Comparison of ENCODE assay signal across 8 mouse cellular contexts in the genomic region with DNA sequence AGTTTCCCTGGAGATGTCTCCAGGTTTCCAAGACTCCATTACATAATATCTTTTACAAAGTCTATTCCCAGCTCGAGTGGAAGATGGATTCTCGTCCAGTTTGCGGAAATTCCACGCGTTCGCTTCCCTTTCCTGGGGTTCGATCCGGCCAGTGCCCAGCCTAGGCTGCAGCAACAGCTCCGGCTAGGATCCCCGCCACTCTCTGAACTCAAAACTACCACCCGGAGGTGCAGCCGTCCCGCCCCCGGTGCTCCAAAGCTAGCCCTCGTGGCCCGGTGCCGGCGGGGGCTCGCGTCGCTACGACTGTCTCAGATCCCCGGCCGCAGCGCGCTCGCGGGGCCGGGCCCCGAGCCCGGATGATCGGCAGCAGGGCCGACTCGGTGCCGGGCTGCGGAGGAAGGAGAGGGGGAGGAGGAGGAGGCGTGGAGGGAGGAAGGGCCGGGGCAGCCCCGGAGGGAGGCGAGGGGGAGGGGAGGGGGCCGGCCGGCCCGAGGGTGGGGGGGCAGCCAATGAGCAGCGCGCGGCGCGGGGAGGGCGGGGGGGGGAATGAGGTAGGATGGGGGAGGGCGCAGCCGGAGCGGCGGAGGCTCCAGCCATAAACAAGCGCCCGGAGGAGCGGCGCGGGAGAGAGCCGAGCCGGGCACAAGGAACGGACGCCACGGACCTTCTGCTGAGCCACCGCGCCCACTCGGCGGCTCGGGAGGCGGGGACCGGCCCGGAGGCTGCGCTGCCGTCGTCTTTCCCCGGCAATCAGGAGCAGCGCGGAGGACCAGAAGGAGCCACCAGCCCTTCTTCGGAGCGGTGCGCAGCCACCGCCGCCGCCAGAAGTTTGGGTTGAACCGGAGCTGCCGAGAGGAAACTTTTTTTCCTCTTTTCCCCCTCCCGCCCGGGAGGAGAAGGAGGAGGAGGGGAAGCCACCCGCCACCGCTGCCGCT. TPM values are rescaled to one million over a fixed set of nuclear protein-coding genes. Genes with fewer than 3 reads are reported as not detected.
DNase-seq lines count a peak whose midpoint lies in the region; ATAC-seq and TF ChIP-seq lines count a peak whose summit lies in the region.

A gene (plus strand): TSS at position 623 of the 935 bp plus-strand sequence.

- intact Hi-C loops in heart, postnatal 10 days (cut with DNase I): loop anchor here (5.0 kb wide), 4 partner anchors 162 to 402 kb away; no protein-coding TSS in a partner anchor

- H3K27me3 ChIP-seq in forebrain, embryonic 15.5 days: no peaks in the 10 kb centered on the region
- no peaks in the 10 kb centered on the region for H3K27me3 ChIP-seq in neural tube, embryonic 15.5 days (replicated peaks)

- H3K4me3 ChIP-seq in forebrain, embryonic 15.5 days: peak within 1 kb of the TSS; percentile 73
- peak within 1 kb of the TSS; percentile 89 for H3K4me3 ChIP-seq in lung, adult 2 months (replicated peaks; ENCODE audit: extremely low read depth, low read depth, low read length)
- H3K4me3 ChIP-seq in neural tube, embryonic 15.5 days (replicated peaks): peak within 1 kb of the TSS; percentile 93

- under 1% methylated on average over 61 of the region's 90 CpGs for WGBS in forebrain, embryonic 15.5 days
- WGBS in lung, adult 2 months: under 1% methylated on average over 70 of the region's 90 CpGs
- WGBS in neural tube, embryonic 15.5 days: 1% methylated on average over 57 of the region's 90 CpGs

- H3K9ac ChIP-seq in forebrain, embryonic 15.5 days (replicated peaks): peak within 1 kb of the TSS; percentile 80
- peak within 1 kb of the TSS; percentile 83 for H3K9ac ChIP-seq in neural tube, embryonic 15.5 days (replicated peaks)

- peak within 1 kb of the TSS; percentile 95 for H3K4me2 ChIP-seq in forebrain, embryonic 15.5 days (replicated peaks)
- peak within 1 kb of the TSS; percentile 94 for H3K4me2 ChIP-seq in neural tube, embryonic 15.5 days

- TF ChIP-seq POLR2A in lung, adult 2 months (IDR thresholded peaks at IDR 0.05; ENCODE audit: borderline replicate concordance, extremely low read depth, low read depth, low read length): peak; percentile 91

- H3K9me3 ChIP-seq in forebrain, embryonic 15.5 days: no peaks in the 10 kb centered on the region
- H3K9me3 ChIP-seq in neural tube, embryonic 15.5 days (replicated peaks): no peaks in the 10 kb centered on the region

- H3K27ac ChIP-seq in forebrain, embryonic 15.5 days (replicated peaks): peak within 1 kb of the TSS; percentile 90
- peak within 1 kb of the TSS; percentile 94 for H3K27ac ChIP-seq in neural tube, embryonic 15.5 days (replicated peaks)

- peak; percentile 33 for DNase-seq in c-Kit-positive CD71-negative TER-119-negative erythroid progenitor cells, embryonic 14.5 days (ENCODE audit: low read depth)
- DNase-seq in heart, postnatal 10 days: peak; percentile 81 to 87
- DNase-seq in kidney, postnatal 4 days: peak; percentile 85 to 90
- DNase-seq in lung, adult 2 months: peak; percentile 76
- peak; percentile 74 for DNase-seq in testis, postnatal 14 days (ENCODE audit: low spot score)

- ATAC-seq in CD4-positive, CD25-positive, alpha-beta regulatory T cell, adult 4 months: peak; percentile 62
- peak; percentile 78 for ATAC-seq in forebrain, embryonic 15.5 days (replicated peaks)
- ATAC-seq in neural tube, embryonic 15.5 days (ENCODE audit: low FRiP score): peak; percentile 81

- no peaks in the 10 kb centered on the region for H3K36me3 ChIP-seq in forebrain, embryonic 15.5 days
- no peaks in the 10 kb centered on the region for H3K36me3 ChIP-seq in neural tube, embryonic 15.5 days

- peaks cover 36% of the 10 kb centered on the region for H3K4me1 ChIP-seq in forebrain, embryonic 15.5 days
- peaks cover 14% of the 10 kb centered on the region for H3K4me1 ChIP-seq in lung, adult 2 months (ENCODE audit: control insufficient read depth, insufficient read depth, low read length)
- H3K4me1 ChIP-seq in neural tube, embryonic 15.5 days: peaks cover 37% of the 10 kb centered on the region

- TF ChIP-seq CTCF in lung, adult 2 months (IDR thresholded peaks at IDR 0.05; ENCODE audit: insufficient read depth, low read length): no peak

RNA-seq across cellular contexts. Expression of the gene that starts here (rescaled TPM):
- polyA plus RNA-seq in CD4-positive, CD25-positive, alpha-beta regulatory T cell, adult 4 months (2017; shearing (Covaris generic)): 1 to 10 TPM; 7.5 to 7.7 TPM
- 6.7 and 7.3 TPM in 2 replicates for polyA plus RNA-seq in forebrain, embryonic 15.5 days (2015; fragmentation: Nextera tagmentation; extraction: Ambion mirVana)
- total RNA-seq in heart, postnatal 10 days (2021): 10 to 100 TPM; 44.8 to 47.1 TPM
- 95.7 and 119 TPM in 2 replicates for polyA plus RNA-seq in lung, adult 2 months (2012; rRNA removed)
- 15.8 and 17.4 TPM in 2 replicates for polyA plus RNA-seq in neural tube, embryonic 15.5 days (2015; fragmentation: Nextera tagmentation; extraction: Ambion mirVana)

Comparison
In these comparisons a context has a peak if more than half of its experiments do, and no peak if none do; other contexts are left out.
1. Peak in every context shown above with its lines: DNase-seq, ATAC-seq, H3K4me3 ChIP-seq and H3K27ac ChIP-seq.
2. DNase-seq: peak in every context shown above with its lines; median percentile 88 in kidney, postnatal 4 days; 84 in heart, postnatal 10 days; 76 in lung, adult 2 months; 74 in testis, postnatal 14 days; 33 in c-Kit-positive CD71-negative TER-119-negative erythroid progenitor cells, embryonic 14.5 days.